Mouse (Mus musculus): ENCODE results near the gene Slc25a5. TPM values are rescaled to one million over a fixed set of nuclear protein-coding genes. Genes with fewer than 3 reads are reported as not detected.

The Slc25a5 gene
- polyA plus RNA-seq, 1 experiment, result 684 TPM

- TF ChIP-seq CTCF (IDR thresholded peaks at IDR 0.05; ENCODE audit: borderline replicate concordance, insufficient read depth, low read depth, low read length) (no peak), POLR2A (IDR thresholded peaks at IDR 0.05; ENCODE audit: borderline replicate concordance, insufficient read depth, low read length) (no peak)
- no peak for DNase-seq
- no peak overlapping the region for H3K4me3 ChIP-seq (replicated peaks; ENCODE audit: insufficient read depth, low read depth, low read length)
- 91% methylated on average over 1 of the region's 1 CpGs for WGBS
- no peak overlapping the region for H3K27ac ChIP-seq (ENCODE audit: insufficient read depth, low read length)
- no peaks in the 10 kb centered on the region for H3K27me3 ChIP-seq (ENCODE audit: control insufficient read depth, insufficient read depth, low read length)
- no peaks in the 10 kb centered on the region for H3K4me1 ChIP-seq (ENCODE audit: control insufficient read depth, insufficient read depth, low read length)
These were observed 51.7 kb downstream of the Slc25a5 start for GRCm38 (mm10) chrX:36847152-36847551.

Other genes with a start within 250 kb of the Slc25a5 start
- gene Pgrmc1, start 197.4 kb upstream of the Slc25a5 start, polyA plus RNA-seq (2012; rRNA removed), result 159 and 168 TPM in 2 replicates
- 9.7 and 10.0 TPM in 2 replicates for gene Akap17b, start 150.3 kb upstream of the Slc25a5 start, polyA plus RNA-seq (2012; rRNA removed)
- gene Slc25a43, start 52.0 kb upstream of the Slc25a5 start, polyA plus RNA-seq (2012; rRNA removed), result 0.40 and 0.54 TPM in 2 replicates
- 39.8 and 41.1 TPM in 2 replicates for gene Ube2a, start 78.2 kb downstream of the Slc25a5 start, polyA plus RNA-seq (2012; rRNA removed)
- 28.8 and 30.2 TPM in 2 replicates for gene C330007P06Rik, start 78.5 kb downstream of the Slc25a5 start, polyA plus RNA-seq (2012; rRNA removed)
- 21.4 and 24.3 TPM in 2 replicates for gene Nkrf, start 107.2 kb downstream of the Slc25a5 start, polyA plus RNA-seq (2012; rRNA removed)
- gene Sept6, start 196.1 kb downstream of the Slc25a5 start, polyA plus RNA-seq (2012; rRNA removed), result 58.9 and 59.5 TPM in 2 replicates

Measured in cerebellum, adult 2 months (tissue).